Mouse (Mus musculus) embryo, embryonic 10 days (tissue): Measurements from ENCODE around the gene Kctd12.

ENCODE experiments used
- DNase-seq: peaks from one replicate; pipeline ENCODE4 v3.0.0-alpha.2; 2015; ENCODE audit warnings: low spot score

Kctd12 gene

DNA sequence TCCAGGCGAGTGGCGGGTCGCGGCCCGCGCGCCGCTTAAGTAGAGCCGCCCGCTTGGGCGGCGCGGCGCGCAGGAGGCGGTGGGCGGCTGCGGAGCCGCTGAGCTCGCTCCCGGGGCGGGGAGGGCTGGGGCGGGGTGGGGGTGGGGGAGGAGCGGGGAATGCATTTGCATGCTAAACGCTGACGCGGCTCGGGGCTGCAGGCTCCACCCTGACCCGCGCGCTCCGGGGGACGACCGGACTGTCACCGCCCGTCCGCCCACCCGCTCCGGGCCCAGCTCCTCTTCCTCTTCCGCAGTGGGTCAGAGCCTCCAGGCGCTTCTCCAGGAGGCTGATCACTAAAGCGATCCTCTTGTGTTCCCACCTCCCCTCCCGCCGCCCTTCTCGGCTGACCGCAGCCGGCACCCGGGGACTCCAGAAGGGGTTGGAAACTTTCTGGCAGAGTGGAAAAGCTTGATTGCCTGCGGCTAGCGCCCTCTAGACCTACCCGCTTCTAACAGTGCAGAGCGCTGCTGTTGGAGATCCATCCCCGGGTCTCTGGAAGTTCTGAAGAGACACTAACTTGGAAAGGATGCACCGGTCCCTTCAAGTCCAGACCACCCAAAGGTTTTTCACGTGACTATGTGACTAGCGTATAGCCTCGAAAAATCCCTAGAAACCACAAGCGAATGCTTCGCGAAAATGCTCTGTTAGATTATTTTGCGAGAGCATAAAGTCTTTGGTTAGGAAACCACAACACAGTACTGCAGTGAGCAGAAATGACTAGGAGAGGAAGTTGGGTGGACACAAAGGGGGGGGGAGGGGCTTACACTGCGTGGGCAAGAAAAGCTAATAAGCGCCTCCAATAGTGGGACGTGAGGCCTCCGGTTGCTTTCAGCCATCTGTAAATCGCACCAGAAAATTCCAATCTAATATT is at the start of gene Kctd12:
Gene Kctd12, minus strand, starts transcription at position 11 of the 914 bp plus-strand sequence.
- peak; percentile 89 for DNase-seq

- DNase-seq = no peak
Measured at GRCm38 (mm10) chr14:103029203-103029602, 46.8 kb upstream of the Kctd12 start.

DNA sequence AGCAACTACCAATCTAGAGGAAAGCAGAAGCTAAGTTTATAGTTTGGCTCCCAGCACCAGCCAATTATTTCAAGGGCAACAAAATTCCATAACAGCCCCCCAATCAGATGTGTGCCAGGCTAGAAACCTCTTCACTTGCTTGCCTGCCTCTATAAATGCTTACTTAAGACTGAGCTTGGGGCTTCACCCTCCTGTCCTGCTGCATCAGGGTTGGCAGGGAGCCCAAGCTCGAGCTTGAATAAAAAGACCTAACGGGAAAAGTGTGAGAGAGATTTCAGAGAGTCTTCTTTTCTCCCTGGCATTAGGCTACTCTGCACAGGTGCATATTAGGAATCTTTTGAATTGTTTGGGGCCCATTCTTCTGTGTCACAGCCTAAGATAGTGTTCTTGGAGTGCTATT is 37.6 kb upstream of the Kctd12 start:
- DNase-seq = no peak

DNA sequence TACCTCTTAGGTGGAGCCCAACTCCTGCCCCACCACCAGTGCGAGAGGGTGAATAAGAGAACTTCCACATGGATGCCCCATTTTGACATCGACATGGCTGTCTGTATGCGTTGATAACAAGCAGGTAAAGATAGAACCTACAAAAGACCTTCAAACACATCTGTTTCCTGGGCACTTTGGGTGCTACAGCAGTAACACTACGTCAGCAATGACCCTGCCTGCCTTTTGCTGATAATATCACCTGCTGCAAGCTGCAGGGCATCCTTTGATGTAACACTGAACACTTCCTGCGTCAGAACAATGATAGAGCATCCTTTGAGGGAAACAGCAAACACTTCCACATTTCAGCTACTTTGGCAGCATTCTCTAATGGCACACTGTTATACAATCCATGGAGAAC is 34.6 kb upstream of the Kctd12 start:
- no peak for DNase-seq

GRCm38 (mm10) chr14:103012563-103013150 is 30.2 kb upstream of the Kctd12 start:
- DNase-seq = peak; percentile 89

DNA sequence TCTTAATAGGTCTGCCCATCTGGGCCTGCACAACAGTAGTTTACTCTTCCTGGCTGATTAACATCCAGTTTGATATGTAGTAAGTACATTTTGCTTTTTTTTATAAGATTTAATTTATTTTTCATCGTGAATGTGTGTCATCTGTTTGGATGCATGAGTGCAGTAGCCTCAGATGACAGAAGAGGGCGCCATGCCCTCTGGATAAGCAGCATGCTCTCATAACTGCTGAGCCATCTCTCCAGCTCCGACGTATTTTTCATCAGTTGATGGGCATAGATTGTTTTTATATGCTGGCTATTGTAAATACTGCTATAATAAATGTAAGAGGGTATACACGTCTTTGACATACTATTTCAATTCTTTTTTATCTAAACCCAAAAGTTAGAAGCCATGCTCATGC is 29.3 kb upstream of the Kctd12 start:
- peak; percentile 68 for DNase-seq

DNA sequence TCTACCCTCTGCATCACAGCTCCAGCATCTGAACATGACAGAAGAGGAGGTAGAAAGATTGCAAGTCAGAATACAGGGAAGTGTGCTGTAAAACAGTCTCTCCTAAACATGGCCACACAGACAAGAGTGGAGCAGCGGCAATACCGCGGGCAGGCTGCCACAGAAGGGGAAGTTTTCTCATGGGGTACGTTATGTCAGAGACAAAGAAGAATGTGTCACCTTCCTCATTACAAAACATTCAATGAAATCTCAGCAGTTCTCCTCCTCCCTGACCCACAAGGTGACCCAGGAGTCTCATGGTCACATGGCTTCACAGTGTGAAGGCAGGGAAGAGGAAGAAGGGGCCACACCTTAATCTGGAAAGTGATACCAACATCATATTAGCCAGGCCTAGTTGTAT is 25.3 kb upstream of the Kctd12 start:
- no peak for DNase-seq

- peak; percentile 89 for DNase-seq
Measured at GRCm38 (mm10) chr14:102994662-102995561, 12.5 kb upstream of the Kctd12 start.

DNA sequence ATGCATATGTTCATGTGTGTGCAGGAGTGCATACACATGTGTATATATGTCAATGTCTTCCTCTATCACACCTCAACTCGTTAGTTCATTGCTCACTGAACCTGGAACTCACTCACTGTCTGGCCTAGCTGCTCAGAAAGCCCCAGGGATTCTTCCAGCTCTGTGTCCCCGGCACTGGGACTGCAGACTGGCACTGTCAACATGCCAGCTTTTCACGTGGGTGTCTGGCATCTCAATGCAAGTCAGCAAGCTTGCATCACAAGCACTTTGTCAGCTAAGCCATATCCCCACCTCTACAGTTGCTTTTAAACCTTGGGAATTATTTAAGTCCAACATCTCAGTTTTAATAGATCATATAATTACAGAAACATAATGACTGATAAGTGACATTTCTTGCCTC is 8.3 kb upstream of the Kctd12 start:
- no peak for DNase-seq

- no peak for DNase-seq
Measured at GRCm38 (mm10) chr14:102989866-102990265, 7.4 kb upstream of the Kctd12 start.

- no peak for DNase-seq
Measured at GRCm38 (mm10) chr14:102989254-102989653, 6.8 kb upstream of the Kctd12 start.

- no peak for DNase-seq
Measured at GRCm38 (mm10) chr14:102987626-102988025, 5.2 kb upstream of the Kctd12 start.

DNA sequence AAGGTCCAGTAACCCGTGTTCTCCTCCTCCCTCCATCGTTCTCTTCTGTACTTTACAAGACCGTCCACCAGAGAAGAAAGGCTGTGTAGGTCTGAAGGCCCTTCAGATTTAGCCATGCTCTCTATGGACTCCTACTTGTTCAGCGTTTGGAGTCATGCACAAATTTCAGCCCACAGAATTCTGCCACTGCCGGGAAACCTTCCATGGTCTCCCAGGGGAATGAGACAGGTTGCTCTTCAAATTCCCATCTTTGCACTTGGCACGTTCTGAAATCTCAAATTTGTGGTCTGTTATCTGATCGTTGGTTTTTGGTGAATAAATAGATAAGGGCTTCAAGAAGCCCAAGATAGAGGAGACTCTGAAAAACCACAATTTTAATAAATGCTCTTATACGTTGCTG is 1.2 kb upstream of the Kctd12 start:
- no peak for DNase-seq

DNA sequence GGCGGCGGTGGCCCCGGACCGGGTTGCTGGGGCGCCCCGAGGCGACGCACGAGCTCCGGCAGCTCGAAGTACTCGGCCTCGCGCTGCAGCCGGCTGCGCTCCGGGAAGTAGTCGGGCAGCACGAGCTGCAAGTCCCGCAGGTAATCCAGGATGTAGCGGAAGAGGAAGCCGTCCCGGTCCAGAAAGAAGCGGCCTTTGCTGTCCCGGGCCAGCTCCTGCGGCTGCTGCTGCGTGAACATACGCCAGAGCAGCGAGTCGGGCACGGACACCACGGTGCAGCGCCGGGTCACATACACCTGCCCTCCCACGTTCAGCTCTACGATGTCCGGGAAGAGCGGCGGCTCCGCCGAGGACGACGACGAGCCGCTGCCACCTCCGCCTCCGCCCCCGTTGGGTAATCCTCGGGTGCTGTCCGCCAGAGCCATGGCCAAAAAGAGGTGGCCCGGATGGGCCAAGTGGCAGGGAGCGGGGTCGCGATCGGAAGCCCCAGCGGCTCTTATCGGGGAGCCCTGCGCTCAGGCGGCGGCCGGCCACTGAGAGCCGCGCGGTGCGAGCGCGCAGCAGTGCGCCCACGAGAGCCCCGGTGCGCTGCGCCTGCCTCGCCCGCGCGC is 316 bp downstream of the Kctd12 start:
- peak; percentile 51 for DNase-seq

DNA sequence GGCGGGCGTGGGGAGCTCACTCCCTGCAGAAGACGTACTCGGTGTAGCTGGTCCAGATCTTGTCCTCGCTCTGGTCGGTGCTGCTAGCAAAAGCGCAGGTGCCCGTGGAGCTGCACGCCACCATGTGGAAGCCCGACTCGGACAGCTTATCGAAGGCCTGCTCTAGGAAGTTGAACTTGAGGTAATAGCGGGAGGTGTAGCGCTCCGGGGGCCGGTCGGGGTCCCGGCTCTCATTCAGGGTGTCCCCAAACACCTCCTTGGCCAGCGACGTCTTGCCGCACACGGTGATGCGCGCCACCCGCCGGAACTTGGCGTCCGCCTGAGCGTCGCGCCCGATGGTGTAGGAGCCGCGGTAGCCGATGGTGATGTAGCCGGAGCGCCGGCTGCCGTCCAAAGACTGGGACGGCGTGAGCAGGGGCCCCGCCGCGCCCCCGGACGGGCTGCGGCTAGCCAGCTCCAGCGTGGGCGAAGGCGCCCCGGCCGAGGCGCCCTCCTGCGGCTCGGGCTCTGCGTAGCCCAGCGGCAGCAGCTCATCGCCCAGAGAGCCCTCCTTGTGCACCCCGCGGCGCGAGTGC is 909 bp downstream of the Kctd12 start:
- peak; percentile 78 for DNase-seq

- peak; percentile 18 for DNase-seq
Measured at GRCm38 (mm10) chr14:102980986-102981385, 1.5 kb downstream of the Kctd12 start.

DNA sequence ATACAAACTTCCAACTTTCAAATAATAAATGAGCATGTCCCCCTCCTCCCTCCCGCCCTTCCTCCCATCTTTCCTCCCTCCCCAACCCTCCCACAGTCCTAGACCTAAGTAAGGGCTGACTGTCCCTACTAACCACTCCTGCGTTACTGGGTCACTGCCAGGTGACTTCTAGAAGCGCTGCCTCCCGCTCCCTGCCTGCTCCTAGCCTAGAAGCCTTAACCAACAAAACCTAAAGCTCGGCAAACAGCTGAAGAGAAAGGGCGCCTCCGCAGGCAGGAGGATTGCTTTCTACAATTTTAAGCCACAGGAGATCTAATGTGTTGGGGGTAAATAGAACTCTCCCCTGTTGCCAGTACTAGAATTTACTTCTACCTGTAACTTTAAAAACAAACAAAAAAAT is 2.0 kb downstream of the Kctd12 start:
- DNase-seq = peak; percentile 47

DNA sequence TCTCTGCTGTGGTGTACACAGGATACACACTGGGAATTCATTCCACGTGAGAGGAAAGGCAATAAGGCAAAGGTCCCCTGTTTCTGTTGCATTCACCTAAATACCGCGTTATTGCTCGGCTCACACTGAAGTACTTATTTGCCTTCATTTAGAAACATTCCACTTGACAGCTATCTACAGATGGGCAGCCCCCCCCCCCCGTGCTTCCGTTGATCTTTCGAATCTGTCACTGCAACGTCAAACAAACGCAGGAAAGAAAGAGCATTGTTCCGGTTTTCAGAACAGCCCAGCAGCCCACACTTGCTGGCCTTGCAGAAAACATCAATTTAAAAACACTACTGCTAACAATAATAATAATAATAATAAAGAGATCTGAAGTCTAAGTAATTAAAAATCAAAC is 2.6 kb downstream of the Kctd12 start:
- DNase-seq = peak; percentile 13

GRCm38 (mm10) chr14:102975865-102976264 is 6.6 kb downstream of the Kctd12 start:
- DNase-seq = no peak

DNA sequence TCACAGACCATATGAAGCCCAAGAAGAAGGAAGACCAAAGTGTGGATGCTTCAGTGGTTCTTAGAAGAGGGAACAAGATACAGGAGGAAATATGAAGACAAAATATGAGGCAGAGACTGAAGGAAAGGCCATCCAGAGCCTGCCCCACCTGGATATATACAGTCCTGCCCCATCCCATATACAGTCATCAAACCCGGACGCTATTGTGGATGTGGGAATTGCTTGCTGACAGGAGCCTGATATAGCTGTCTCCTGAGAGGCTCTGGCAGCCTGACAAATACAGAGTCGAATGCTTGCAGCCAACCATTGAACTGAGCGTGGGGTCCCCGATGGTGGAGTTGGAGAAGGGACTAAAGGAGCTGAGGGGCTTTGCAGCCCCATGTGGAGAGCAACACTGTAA is 13.6 kb downstream of the Kctd12 start:
- no peak for DNase-seq

GRCm38 (mm10) chr14:102966241-102966640 is 16.2 kb downstream of the Kctd12 start:
- DNase-seq = no peak

DNA sequence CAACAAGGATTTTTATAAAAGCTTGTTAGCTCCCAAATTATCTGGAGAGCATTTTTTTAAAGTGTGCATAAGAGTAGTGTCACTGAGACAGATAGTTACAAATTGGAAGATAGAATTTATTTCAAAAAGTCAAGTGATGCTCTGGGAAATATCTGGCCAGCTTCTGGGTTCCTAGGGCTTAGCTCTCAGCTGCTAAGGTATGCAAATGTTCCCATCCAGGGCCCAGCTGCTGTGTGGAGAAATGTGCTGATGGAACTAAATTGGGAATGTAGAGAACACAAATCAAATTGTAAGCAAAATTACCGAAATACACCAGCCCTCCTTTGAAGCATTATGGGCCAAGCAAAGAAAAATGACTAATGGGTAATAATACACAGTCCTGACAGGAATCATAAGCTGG is 16.6 kb downstream of the Kctd12 start:
- no peak for DNase-seq
